Mouse (Mus musculus) spleen, postnatal 14 days (tissue): ENCODE measurements around the gene Tex50.
A peak's percentile ranks its signal among the peaks of the same experiment; 100 is the strongest.
"Not testable (repeated sequence)": the region's sequence is repeated elsewhere in the genome, so short reads cannot be mapped to it uniquely, and the experiment has no call there.

Source experiments
- DNase-seq, 2 experiments: peaks; one replicate each; pipeline ENCODE4 v3.0.0; 2021 to 2022; ENCODE audit warnings: low spot score in 2 of 2

The Tex50 gene

GRCm38 (mm10) chr1:161159214-161159613 lies at the start of gene Tex50:
Tex50 (minus strand) TSS chr1:161159314.
- no peak for DNase-seq

GRCm38 (mm10) chr1:161199856-161200255 lies 40.7 kb upstream of the Tex50 start:
- DNase-seq = no peak

- DNase-seq = not testable (repeated sequence)
These were observed 37.2 kb upstream of the Tex50 start for GRCm38 (mm10) chr1:161196364-161196763.

- DNase-seq = peak in 1 of 2 experiments; percentile 29
These were observed 36.6 kb upstream of the Tex50 start for GRCm38 (mm10) chr1:161195541-161196351.

GRCm38 (mm10) chr1:161190253-161190910 lies 31.3 kb upstream of the Tex50 start:
- no peak for DNase-seq

- no peak for DNase-seq
These were observed 26.3 kb upstream of the Tex50 start for GRCm38 (mm10) chr1:161185431-161185830.

- DNase-seq = no peak
These were observed 24.6 kb upstream of the Tex50 start for GRCm38 (mm10) chr1:161183677-161184076.

GRCm38 (mm10) chr1:161182386-161182785 lies 23.3 kb upstream of the Tex50 start:
- no peak for DNase-seq

- DNase-seq = peak; percentile 46 to 61
These were observed 21.6 kb upstream of the Tex50 start for GRCm38 (mm10) chr1:161180674-161181073.

GRCm38 (mm10) chr1:161170651-161171050 lies 11.5 kb upstream of the Tex50 start:
- DNase-seq = peak; percentile 58 to 71

GRCm38 (mm10) chr1:161160266-161160665 lies 1.2 kb upstream of the Tex50 start:
- no peak for DNase-seq

- no peak for DNase-seq
These were observed 2.6 kb downstream of the Tex50 start for GRCm38 (mm10) chr1:161156546-161156945.

- DNase-seq = no peak
These were observed 8.0 kb downstream of the Tex50 start for GRCm38 (mm10) chr1:161151098-161151497.

GRCm38 (mm10) chr1:161147888-161148287 lies 11.2 kb downstream of the Tex50 start:
- no peak for DNase-seq

GRCm38 (mm10) chr1:161145611-161146010 lies 13.5 kb downstream of the Tex50 start:
- not testable (repeated sequence) for DNase-seq

GRCm38 (mm10) chr1:161143216-161143615 lies 15.9 kb downstream of the Tex50 start:
- no peak for DNase-seq

GRCm38 (mm10) chr1:161142531-161143159 lies 16.5 kb downstream of the Tex50 start, which contains the start of gene Ankrd45:
Ankrd45 (plus strand) TSS chr1:161142691.
- DNase-seq = peak in 1 of 2 experiments; percentile 11

GRCm38 (mm10) chr1:161140026-161140762 lies 18.9 kb downstream of the Tex50 start:
- DNase-seq = no peak

GRCm38 (mm10) chr1:161139496-161139895 lies 19.6 kb downstream of the Tex50 start:
- no peak for DNase-seq

- DNase-seq = peak; percentile 83 to 90
These were observed 28.1 kb downstream of the Tex50 start, which contains the start of gene Klhl20 for GRCm38 (mm10) chr1:161130726-161131664. Klhl20 (minus strand) TSS chr1:161131511.
